Mouse (Mus musculus) limb, embryonic 13.5 days (tissue): ENCODE data around the gene Msi1. TPM values are rescaled to one million over a fixed set of nuclear protein-coding genes. Genes with fewer than 3 reads are reported as not detected.

Experiments
- ATAC-seq: fragments of 200-750 bp; cut with Nextera tagmentation; 2 replicates; pipeline ENCODE4 v1.8.0; 2017; ENCODE audit warnings: low read depth, moderate number of reproducible peaks, moderate TSS enrichment; ENCODE audit not compliant: low FRiP score
- H3K27ac ChIP-seq: fragments of 300-500 bp; sonication (generic); 2 replicates; pipeline ENCODE4 v1.5.1; 2015; ENCODE audit warnings: inconsistent platforms, mild to moderate bottlenecking, moderate library complexity
- H3K27me3 ChIP-seq: fragments of 300-500 bp; sonication (generic); 2 replicates; pipeline ENCODE4 v1.6.1; 2015; ENCODE audit warnings: mild to moderate bottlenecking, inconsistent platforms
- H3K36me3 ChIP-seq: fragments of 300-500 bp; sonication (generic); 2 replicates; pipeline ENCODE4 v1.6.1; 2015; ENCODE audit warnings: inconsistent platforms, mild to moderate bottlenecking, moderate library complexity
- H3K4me1 ChIP-seq: fragments of 300-500 bp; sonication (generic); 2 replicates; pipeline ENCODE4 v1.6.1; 2015; ENCODE audit warnings: inconsistent platforms
- H3K4me2 ChIP-seq: fragments of 300-500 bp; sonication (generic); replicated peaks from 2 replicates; pipeline ENCODE4 v1.6.1; 2015; ENCODE audit warnings: inconsistent platforms, mild to moderate bottlenecking, moderate library complexity
- H3K4me3 ChIP-seq: fragments of 300-500 bp; sonication (generic); 2 replicates; pipeline ENCODE4 v1.5.1; 2015; ENCODE audit warnings: moderate library complexity, mild to moderate bottlenecking, inconsistent platforms
- H3K9ac ChIP-seq: fragments of 300-500 bp; sonication (generic); 2 replicates; pipeline ENCODE4 v1.6.1; 2015; ENCODE audit warnings: mild to moderate bottlenecking, inconsistent platforms
- H3K9me3 ChIP-seq: fragments of 300-500 bp; sonication (generic); 2 replicates; pipeline ENCODE4 v1.6.1; 2016; ENCODE audit warnings: inconsistent platforms
- WGBS: fragments of 180-500 bp; shearing (Covaris S2); methylation state at CpG from one replicate; pipeline ENCODE4 v1.1.7; 2015; 5-methylcytosine and 5-hydroxymethylcytosine counted together
- polyA plus RNA-seq: library from polyadenylated mRNA; unstranded; fragments of >200 nt; fragmentation: Nextera tagmentation; extraction: Ambion mirVana; gene quantifications from 2 replicates; pipeline ENCODE4 v1.2.1, GENCODE M21; 2015

The Msi1 gene
- polyA plus RNA-seq, 1 experiment from 2014 or later, result 18.4 TPM

- Histone ChIP-seq H3K27ac (no peak overlapping the region), H3K9ac (no peak overlapping the region), H3K27me3 (no peaks in the 10 kb centered on the region; the same call in 1 of the 2 replicates), H3K9me3 (no peaks in the 10 kb centered on the region), H3K4me2 (peak overlapping the region; percentile 35), H3K36me3 (no peaks in the 10 kb centered on the region), H3K4me1 (peaks cover 16% of the 10 kb centered on the region), H3K4me3 (no peak overlapping the region)
- 0 out of 2 replicates have a peak, but pooled peaks have one; percentile 48 for ATAC-seq
- WGBS, result 27% methylated on average over 9 of the region's 9 CpGs
Measured at GRCm38 (mm10) chr5:115408110-115408509, 21.3 kb upstream of the Msi1 start.

DNA sequence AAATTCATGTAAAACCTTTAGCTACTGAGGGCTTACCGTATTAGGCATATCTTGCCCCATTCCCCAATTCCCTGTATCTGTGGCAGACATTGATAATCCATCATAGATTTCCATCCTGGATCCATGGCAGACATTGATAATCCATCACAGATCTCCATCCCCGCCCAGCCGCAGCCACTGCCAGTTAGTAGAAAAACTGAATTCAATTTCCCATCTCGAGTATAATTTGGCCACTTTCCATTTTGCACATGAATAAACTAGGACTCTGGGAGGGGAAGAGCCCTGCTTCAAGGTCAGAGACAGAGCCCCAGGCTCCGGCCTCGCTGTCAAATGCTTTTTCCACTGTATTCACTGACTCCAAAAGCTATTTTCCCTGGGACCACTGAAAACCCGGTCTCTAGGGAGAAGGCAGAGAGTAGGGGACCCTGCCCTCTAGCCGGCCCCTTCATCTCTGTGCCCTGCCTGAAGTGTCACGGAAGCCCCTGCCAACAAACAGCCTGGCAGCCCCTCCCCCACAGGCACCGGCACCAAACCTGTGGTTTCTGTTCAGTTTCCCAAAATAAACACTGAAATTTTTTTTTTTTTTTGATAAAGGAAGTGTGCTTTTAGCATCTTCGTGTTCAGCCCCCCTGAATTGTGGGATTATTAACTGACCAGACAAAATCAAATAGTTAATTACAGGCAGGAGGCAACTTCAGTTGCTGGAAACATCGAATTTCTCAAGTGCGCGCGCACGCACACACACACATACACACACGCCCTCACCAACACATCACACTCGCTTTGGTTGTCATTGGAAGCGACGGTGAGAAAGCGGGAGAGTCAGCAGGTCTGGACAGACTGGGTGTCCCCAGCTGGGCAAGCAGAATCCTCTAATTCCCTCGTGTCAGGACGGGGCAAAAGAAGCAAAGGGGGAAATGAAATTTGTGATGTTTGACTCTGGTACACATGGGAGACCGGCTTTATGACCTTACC is 14.0 kb upstream of the Msi1 start:
- ATAC-seq, result no peak
- Histone ChIP-seq H3K9ac (peak overlapping the region; percentile 31; the same call in 1 of the 2 replicates), H3K9me3 (no peaks in the 10 kb centered on the region), H3K4me3 (peak overlapping the region; percentile 22; the same call in 1 of the 2 replicates), H3K4me1 (no peaks in the 10 kb centered on the region), H3K27ac (no peak overlapping the region), H3K27me3 (no peaks in the 10 kb centered on the region; the same call in 1 of the 2 replicates), H3K36me3 (no peaks in the 10 kb centered on the region), H3K4me2 (peak overlapping the region; percentile 46)
- WGBS, result 62% methylated on average over 24 of the region's 24 CpGs

GRCm38 (mm10) chr5:115428831-115429358 is 504 bp upstream of the Msi1 start:
- no peaks in the 10 kb centered on the region; the same call in 1 of the 2 replicates for H3K27me3 ChIP-seq
- peak overlapping the region; percentile 98 for H3K9ac ChIP-seq
- H3K4me3 ChIP-seq, result peak overlapping the region; percentile 96
- 2% methylated on average over 20 of the region's 20 CpGs for WGBS
- H3K4me1 ChIP-seq, result peaks cover 44% of the 10 kb centered on the region
- H3K4me2 ChIP-seq, result peak overlapping the region; percentile 96
- ATAC-seq, result peak; percentile 3; the same call in 1 of the 2 replicates
- peaks cover 11% of the 10 kb centered on the region for H3K36me3 ChIP-seq
- H3K9me3 ChIP-seq, result no peaks in the 10 kb centered on the region
- H3K27ac ChIP-seq, result no peak overlapping the region; the same call in 1 of the 2 replicates

- WGBS, result under 1% methylated on average over 54 of the region's 73 CpGs
- Histone ChIP-seq H3K36me3 (peaks cover 14% of the 10 kb centered on the region), H3K27ac (peak overlapping the region; percentile 74; the same call in 1 of the 2 replicates), H3K27me3 (no peaks in the 10 kb centered on the region; the same call in 1 of the 2 replicates), H3K4me2 (peak overlapping the region; percentile 96), H3K9ac (peak overlapping the region; percentile 98), H3K9me3 (no peaks in the 10 kb centered on the region), H3K4me1 (peaks cover 59% of the 10 kb centered on the region), H3K4me3 (peak overlapping the region; percentile 96)
- ATAC-seq, result peak; percentile 25; the same call in 1 of the 2 replicates
Measured at GRCm38 (mm10) chr5:115430187-115430960, 975 bp downstream of the Msi1 start.

GRCm38 (mm10) chr5:115431061-115431897 is 1.9 kb downstream of the Msi1 start:
- no peak for ATAC-seq
- WGBS, result 7% methylated on average over 14 of the region's 14 CpGs
- peak overlapping the region; percentile 98 for H3K9ac ChIP-seq
- H3K27me3 ChIP-seq, result no peaks in the 10 kb centered on the region; the same call in 1 of the 2 replicates
- H3K4me3 ChIP-seq, result peak overlapping the region; percentile 96
- H3K9me3 ChIP-seq, result no peaks in the 10 kb centered on the region
- peak overlapping the region; percentile 74; the same call in 1 of the 2 replicates for H3K27ac ChIP-seq
- peak overlapping the region; percentile 96 for H3K4me2 ChIP-seq
- peaks cover 22% of the 10 kb centered on the region for H3K36me3 ChIP-seq
- H3K4me1 ChIP-seq, result peaks cover 68% of the 10 kb centered on the region

DNA sequence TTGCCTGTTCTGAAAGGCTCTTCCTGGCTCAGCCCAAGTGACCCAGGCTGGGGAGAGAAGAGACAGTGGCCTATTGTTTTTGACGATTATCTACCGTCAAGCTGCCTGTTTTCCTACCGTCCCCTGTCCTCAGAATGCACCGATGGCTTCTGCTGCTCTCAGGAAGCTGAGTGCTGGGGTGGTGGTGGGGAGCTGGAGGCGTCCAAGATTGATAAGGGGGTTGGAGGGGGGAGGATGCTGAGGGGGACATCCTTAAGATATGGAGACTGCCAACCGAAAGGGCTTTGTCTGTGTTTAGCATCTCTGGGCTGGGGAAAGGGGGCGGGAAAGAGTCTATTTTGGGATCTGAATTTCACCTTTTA is 2.5 kb downstream of the Msi1 start:
- Histone ChIP-seq H3K9me3 (no peaks in the 10 kb centered on the region), H3K4me2 (peak overlapping the region; percentile 96), H3K9ac (peak overlapping the region; percentile 98), H3K4me1 (peaks cover 74% of the 10 kb centered on the region), H3K4me3 (peak overlapping the region; percentile 96), H3K27ac (peak overlapping the region; percentile 28; the same call in 1 of the 2 replicates), H3K27me3 (no peaks in the 10 kb centered on the region; the same call in 1 of the 2 replicates), H3K36me3 (peaks cover 22% of the 10 kb centered on the region)
- no peak for ATAC-seq
- WGBS, result 43% methylated on average over 7 of the region's 7 CpGs

GRCm38 (mm10) chr5:115432395-115432794 is 3.0 kb downstream of the Msi1 start:
- no peaks in the 10 kb centered on the region for H3K9me3 ChIP-seq
- no peak overlapping the region for H3K4me3 ChIP-seq
- H3K9ac ChIP-seq, result 0 out of 2 replicates have a peak overlapping the region, but pooled peaks have one; percentile 19
- H3K36me3 ChIP-seq, result peaks cover 22% of the 10 kb centered on the region
- no peaks in the 10 kb centered on the region; the same call in 1 of the 2 replicates for H3K27me3 ChIP-seq
- no peak for ATAC-seq
- peak overlapping the region; percentile 96; the same call in 1 of the 2 replicates for H3K4me2 ChIP-seq
- peaks cover 79% of the 10 kb centered on the region for H3K4me1 ChIP-seq
- 79% methylated on average over 11 of the region's 11 CpGs for WGBS
- H3K27ac ChIP-seq, result no peak overlapping the region

GRCm38 (mm10) chr5:115433191-115433590 is 3.8 kb downstream of the Msi1 start:
- peaks cover 86% of the 10 kb centered on the region for H3K4me1 ChIP-seq
- ATAC-seq, result no peak
- H3K27ac ChIP-seq, result no peak overlapping the region
- H3K9ac ChIP-seq, result no peak overlapping the region
- H3K27me3 ChIP-seq, result no peaks in the 10 kb centered on the region; the same call in 1 of the 2 replicates
- H3K4me3 ChIP-seq, result no peak overlapping the region
- 78% methylated on average over 8 of the region's 8 CpGs for WGBS
- no peak overlapping the region for H3K4me2 ChIP-seq
- no peaks in the 10 kb centered on the region for H3K9me3 ChIP-seq
- H3K36me3 ChIP-seq, result peaks cover 28% of the 10 kb centered on the region

DNA sequence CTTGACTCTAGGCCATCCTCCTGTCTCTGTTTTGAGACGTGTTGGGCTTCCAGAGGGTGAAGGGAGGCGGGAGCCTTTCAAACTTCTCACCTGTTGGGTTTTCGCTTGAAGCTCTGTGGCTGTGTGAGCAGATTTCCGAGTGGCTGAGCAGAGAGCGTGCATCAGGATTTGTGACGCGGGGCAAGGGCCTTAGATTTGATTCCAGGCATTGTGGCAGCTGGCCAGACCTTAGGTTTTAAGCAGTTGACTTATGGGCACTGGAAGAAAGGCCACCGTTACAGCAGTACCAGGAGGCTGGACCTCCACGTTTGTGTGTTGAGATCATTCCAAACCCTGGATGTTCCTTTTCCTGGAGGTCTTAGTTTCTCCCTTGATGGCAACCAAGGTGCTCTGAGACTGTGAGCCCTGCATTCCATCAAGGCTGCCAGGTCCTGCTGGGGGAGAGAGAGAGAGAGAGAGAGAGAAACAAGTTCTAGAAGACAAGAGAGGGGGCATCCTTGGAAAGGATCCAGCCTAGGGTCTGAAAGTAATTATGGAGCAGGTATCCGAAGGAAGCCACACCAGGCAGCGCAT is 5.0 kb downstream of the Msi1 start:
- no peaks in the 10 kb centered on the region for H3K27me3 ChIP-seq
- no peak for ATAC-seq
- peak overlapping the region; percentile 71 for H3K4me2 ChIP-seq
- H3K4me1 ChIP-seq, result peaks cover 84% of the 10 kb centered on the region
- peaks cover 40% of the 10 kb centered on the region for H3K36me3 ChIP-seq
- H3K9ac ChIP-seq, result peak overlapping the region; percentile 53
- H3K9me3 ChIP-seq, result no peaks in the 10 kb centered on the region
- H3K4me3 ChIP-seq, result no peak overlapping the region
- H3K27ac ChIP-seq, result peak overlapping the region; percentile 95; the same call in 1 of the 2 replicates
- WGBS, result 28% methylated on average over 11 of the region's 11 CpGs

DNA sequence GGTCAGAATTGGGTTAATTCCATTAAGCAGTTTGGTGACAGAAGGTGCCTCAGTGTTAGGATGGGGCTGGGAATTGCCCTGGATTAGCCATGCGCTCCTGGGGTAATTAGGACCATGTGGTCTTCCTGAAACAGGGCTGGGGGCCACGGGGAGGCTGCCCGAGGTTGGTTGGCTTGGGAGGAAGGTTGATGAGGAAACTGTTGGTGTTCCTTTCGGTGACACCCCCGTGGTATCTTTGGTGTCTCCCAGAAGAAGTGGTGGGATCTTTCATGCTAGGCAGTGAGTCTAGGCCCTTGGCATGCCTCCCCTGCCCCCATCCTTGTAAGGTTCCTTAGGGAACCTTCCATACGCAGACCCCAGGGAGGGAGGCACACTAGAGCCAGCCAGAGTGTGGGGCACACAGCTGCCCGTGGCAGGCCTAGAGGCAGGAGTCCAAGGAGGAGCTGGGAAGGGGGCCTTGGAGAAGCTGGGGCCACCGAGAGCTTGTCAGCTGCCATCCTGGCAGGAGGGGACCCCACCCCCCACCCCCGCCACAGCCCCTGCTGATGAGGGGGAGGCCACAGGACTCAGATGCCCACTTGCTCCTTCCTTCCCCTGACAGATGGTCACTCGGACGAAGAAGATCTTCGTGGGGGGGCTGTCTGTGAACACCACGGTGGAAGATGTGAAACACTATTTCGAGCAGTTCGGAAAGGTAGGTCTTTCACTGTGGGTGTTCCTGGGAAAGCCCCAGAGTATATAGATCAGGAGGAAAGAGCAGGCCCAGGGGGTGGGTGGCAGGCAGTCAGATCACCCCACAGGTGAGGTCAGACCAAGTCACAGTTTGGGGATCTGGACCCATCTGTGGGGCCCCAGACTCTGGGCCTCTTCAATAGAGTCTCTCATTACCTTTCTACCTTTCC is 5.7 kb downstream of the Msi1 start:
- peaks cover 84% of the 10 kb centered on the region for H3K4me1 ChIP-seq
- H3K9me3 ChIP-seq, result no peaks in the 10 kb centered on the region
- no peaks in the 10 kb centered on the region for H3K27me3 ChIP-seq
- H3K4me2 ChIP-seq, result peak overlapping the region; percentile 71
- H3K9ac ChIP-seq, result peak overlapping the region; percentile 53; the same call in 1 of the 2 replicates
- ATAC-seq, result no peak
- H3K4me3 ChIP-seq, result peak overlapping the region; percentile 18; the same call in 1 of the 2 replicates
- peak overlapping the region; percentile 95; the same call in 1 of the 2 replicates for H3K27ac ChIP-seq
- WGBS, result 23% methylated on average over 15 of the region's 15 CpGs
- peaks cover 47% of the 10 kb centered on the region for H3K36me3 ChIP-seq
